Mouse (Mus musculus): ENCODE data around the gene Aldh1l1.

The Aldh1l1 gene

DNA sequence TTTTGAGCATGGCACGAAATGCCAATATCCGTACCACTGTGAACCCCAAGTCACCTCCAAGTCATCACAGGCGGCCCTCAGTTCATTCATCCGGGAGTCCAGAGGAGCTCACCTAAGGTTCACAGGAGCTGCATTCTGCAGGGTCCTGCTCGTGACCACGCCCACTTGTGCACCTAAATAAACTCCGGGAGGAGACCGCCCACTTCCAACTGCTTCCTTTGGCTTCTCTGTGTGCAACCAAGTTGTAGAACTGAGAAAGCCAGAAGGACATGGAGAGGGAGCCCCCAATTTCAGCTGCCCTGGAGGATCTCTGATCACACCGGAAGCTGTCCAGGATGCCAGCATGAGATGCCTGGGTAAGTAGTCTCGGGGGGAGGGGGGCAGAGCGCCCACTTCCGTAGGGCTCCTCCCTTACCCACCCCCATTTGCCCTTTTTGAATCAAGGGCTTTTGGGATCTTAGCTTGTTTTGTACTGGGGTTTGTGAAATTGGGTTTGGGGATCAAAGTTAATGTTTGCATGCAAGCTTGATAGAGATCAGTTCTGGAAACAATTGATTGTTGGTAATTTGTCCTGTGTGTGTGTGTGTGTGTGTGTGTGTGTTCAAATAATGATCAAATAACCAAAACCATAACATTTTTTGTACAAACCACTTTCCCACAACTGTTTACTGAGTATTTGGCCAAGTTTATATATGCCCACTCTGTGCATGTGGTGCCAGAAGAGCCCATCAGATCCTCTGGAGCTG lies at the start of gene Aldh1l1:
Aldh1l1 (plus strand) TSS at position 252 of the 746 bp plus-strand sequence.
- DNase-seq (ENCODE audit: low spot score) = no peak

- no peak for DNase-seq (ENCODE audit: low spot score)
Observed at GRCm38 (mm10) chr6:90437041-90437440, 49.2 kb upstream of the Aldh1l1 start.

- no peak for DNase-seq (ENCODE audit: low spot score)
Observed at GRCm38 (mm10) chr6:90446883-90447282, 39.3 kb upstream of the Aldh1l1 start.

- peak; percentile 62 for DNase-seq (ENCODE audit: low spot score)
Observed at GRCm38 (mm10) chr6:90450179-90450578, 36.0 kb upstream of the Aldh1l1 start.

- no peak for DNase-seq (ENCODE audit: low spot score)
Observed at GRCm38 (mm10) chr6:90450697-90451096, 35.5 kb upstream of the Aldh1l1 start.

DNA sequence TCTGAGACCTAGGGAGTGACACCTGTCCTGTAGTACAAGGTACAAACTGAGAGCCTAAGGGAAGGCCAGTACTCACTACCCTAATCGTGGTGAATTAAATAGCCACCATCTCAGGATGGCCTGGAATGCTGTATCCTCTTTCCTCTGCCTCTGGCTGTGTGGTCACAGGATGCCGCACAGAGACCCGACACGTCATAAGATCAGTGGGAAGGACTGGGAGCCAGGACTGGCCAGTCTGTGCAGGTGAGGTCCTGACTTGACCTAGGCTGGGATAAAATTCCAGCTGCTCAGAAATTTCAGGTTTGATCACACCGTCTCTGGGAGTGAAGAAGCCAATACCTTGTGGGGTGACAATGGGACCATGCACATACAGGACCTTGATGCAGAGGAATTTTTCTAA lies 34.7 kb upstream of the Aldh1l1 start:
- DNase-seq (ENCODE audit: low spot score) = no peak

DNA sequence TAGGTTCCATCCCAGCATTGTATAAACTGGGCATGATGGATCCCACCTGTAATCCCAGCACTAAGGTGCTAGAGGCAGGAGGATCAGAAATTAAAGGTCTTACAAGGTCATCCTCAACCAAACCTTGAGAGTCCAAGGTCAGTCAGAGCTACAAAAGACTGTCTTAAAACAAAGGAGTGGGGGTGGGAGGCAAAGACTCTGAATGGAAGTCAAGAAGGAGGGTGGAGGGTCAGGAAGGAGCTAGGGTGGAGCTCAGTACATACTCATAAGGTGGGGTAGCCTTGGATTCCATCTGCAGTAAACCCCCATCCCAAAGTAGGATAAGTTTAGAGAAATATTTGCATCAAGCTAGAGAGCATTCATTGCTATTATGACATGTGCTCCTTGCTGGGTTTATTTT lies 33.6 kb upstream of the Aldh1l1 start:
- no peak for DNase-seq (ENCODE audit: low spot score)

DNA sequence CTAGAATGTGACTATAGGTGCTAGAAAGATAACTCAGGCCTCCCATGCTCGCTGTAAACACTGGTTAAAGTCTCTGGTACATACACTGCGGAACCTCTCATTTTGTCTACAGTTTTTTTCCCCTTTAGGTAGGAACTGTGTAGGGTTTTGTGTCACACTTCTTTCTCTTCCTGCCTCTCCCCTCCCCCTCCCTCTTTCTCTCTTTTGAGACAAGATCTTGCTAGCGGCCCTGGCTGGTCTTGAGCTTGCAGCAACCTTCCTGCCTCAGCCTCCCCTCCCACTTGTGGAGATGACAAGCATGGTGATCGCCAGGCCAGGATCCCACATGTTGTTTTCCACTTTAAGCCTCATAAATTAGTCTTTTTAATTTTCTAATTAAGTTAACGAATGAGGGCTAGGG lies 32.5 kb upstream of the Aldh1l1 start:
- no peak for DNase-seq (ENCODE audit: low spot score)

DNA sequence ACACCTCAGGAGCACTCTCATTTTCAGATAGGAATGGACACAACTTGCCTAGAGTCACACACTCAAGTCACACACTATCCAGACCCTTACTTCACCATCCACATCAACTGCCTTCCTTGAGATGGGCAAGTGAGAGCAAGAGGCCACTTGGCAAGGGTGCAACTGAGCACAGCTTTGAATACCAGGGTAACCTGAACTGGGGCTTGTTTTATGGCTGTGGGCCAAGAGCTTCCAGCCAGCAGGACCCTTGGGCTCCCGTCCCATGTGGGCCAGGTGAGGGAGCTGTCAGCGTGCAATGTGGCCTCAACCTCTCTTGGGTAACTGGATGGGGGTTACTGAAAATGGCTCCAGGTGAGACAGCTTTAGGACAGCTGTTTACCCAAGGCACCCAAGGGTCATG lies 28.8 kb upstream of the Aldh1l1 start:
- DNase-seq (ENCODE audit: low spot score) = no peak

DNA sequence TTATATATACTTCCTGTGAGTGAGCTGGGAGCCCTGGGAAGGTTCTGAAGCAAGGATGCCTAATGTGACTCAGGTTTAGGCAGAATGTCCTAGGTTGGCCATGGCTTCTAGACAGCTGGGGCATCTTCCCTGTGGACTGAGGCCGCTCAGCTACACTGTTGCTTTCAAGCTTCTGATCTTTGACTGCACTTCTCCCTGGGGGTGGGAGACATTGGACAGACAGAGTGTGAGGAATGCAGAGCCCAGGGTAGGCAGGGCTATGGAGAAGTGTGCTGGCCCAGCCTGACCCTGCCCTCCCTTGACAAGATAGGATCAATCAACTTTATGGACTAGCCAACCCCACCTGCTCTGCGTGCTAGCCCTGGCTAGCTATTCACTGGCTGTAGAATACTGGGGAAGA lies 25.0 kb upstream of the Aldh1l1 start:
- no peak for DNase-seq (ENCODE audit: low spot score)

GRCm38 (mm10) chr6:90461771-90462170 lies 24.5 kb upstream of the Aldh1l1 start:
- no peak for DNase-seq (ENCODE audit: low spot score)

- DNase-seq (ENCODE audit: low spot score) = peak; percentile 73
Observed at GRCm38 (mm10) chr6:90462181-90462706, 24.0 kb upstream of the Aldh1l1 start, which contains the start of gene Klf15. Klf15 (plus strand) TSS chr6:90462576.

- DNase-seq (ENCODE audit: low spot score) = peak; percentile 52
Observed at GRCm38 (mm10) chr6:90462841-90463227, 23.4 kb upstream of the Aldh1l1 start.

GRCm38 (mm10) chr6:90463228-90463862 lies 22.9 kb upstream of the Aldh1l1 start:
- peak; percentile 92 for DNase-seq (ENCODE audit: low spot score)

DNA sequence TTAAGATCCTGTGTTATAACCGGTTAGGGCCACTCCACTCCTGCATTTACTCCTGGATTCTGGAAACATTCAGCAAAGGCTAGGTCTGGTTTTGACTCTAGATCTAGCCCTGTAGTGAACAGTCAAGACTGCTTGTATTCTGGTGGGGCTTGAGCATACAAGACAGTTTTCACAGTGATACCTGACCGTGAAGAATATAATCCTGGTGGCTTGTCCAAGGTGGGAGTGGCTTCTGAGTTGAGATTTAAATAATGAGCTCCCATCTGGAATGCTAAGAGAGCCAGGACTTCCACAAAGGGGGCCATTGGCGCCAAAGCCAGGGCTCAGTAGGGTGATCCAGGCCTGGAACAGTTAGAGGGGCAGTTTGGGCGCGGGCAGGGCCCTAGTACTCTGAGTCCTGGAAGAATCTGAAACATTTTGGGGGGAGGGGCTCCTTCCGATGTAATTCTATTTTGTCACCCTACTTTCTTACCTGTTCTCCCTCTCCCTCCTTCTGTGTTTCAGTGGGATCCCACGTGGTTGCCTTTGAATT lies 22.3 kb upstream of the Aldh1l1 start:
- no peak for DNase-seq (ENCODE audit: low spot score)

GRCm38 (mm10) chr6:90465028-90465640 lies 21.1 kb upstream of the Aldh1l1 start:
- no peak for DNase-seq (ENCODE audit: low spot score)

DNA sequence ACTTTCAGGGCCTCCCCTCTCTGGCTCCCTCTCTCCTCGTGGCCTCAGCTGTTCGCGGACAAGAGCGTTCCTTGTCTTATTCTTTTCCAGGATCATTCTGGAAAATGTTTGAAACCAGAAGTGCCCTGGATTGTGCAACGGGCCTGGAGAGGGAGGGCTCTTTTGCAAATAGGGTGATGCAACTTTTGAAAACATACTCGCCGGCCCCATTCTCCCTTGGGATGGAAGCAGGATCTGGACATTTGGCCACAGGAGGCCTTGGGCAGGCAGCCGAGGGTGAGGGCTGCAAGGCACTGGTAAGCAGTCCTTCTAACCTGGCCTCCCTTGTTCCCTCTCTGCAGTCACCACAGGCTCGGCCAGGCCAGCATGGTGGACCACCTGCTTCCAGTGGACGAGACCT lies 20.1 kb upstream of the Aldh1l1 start:
- DNase-seq (ENCODE audit: low spot score) = no peak

GRCm38 (mm10) chr6:90466847-90467410 lies 19.3 kb upstream of the Aldh1l1 start:
- no peak for DNase-seq (ENCODE audit: low spot score)

- no peak for DNase-seq (ENCODE audit: low spot score)
Observed at GRCm38 (mm10) chr6:90468216-90468615, 18.0 kb upstream of the Aldh1l1 start.

GRCm38 (mm10) chr6:90469041-90469440 lies 17.2 kb upstream of the Aldh1l1 start:
- no peak for DNase-seq (ENCODE audit: low spot score)

DNA sequence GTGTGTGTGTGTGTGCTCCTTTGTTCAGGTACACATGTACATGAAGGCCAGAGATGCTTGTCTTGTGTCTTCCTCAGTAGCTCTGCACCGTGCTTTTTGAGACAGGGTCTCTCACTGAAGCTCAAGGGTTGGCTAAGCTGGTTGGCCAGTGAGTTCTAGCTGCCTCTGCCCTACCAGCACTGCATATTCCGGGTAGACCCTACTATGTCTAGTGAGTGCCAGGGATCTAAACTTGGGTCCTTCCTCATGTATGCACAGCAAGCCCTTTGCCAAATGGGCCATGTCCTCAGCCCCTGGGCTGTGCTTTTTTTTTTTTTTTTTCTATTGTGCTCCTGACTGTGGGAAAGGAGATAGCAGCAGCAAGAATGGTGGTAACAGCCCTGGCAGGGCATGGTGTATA lies 16.0 kb upstream of the Aldh1l1 start:
- DNase-seq (ENCODE audit: low spot score) = no peak

GRCm38 (mm10) chr6:90470947-90471541 lies 15.2 kb upstream of the Aldh1l1 start:
- DNase-seq (ENCODE audit: low spot score) = no peak

All from yolk sac, embryonic 10.5 days (tissue).